Mouse (Mus musculus) embryo, embryonic 10.5 days (tissue): ENCODE data around the gene Srsf1.
A peak's percentile ranks its signal among the peaks of the same experiment; 100 is the strongest.

Experiments
- DNase-seq: peaks from one replicate; pipeline ENCODE4 v3.0.0-alpha.2; 2015; ENCODE audit warnings: low spot score

The Srsf1 gene

DNA sequence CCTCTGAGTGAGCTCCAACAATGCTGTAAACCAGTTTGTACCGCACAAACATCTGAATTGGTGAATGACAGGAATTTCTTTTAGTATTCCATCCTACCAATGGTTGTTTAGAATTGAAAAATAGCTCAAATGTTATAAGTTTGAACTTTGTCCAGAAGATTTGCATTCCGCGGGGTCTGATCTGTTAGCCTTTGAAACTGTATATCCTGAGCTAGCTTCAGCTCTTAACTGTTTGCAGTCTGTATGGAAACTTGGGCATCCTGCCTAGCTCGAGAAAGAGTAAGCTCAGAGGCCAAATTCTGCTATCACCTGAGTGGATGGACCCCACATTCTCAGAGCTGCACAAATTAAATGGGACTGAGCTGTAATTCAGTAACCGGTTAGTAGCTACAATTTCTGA lies 23.9 kb downstream of the Srsf1 start:
- DNase-seq = no peak

GRCm38 (mm10) chr11:88073343-88073875 lies 26.2 kb downstream of the Srsf1 start:
- DNase-seq = no peak

- DNase-seq = no peak
These were observed 28.5 kb downstream of the Srsf1 start for GRCm38 (mm10) chr11:88075701-88076100.

GRCm38 (mm10) chr11:88076394-88076793 lies 29.2 kb downstream of the Srsf1 start:
- no peak for DNase-seq

GRCm38 (mm10) chr11:88083699-88084098 lies 36.5 kb downstream of the Srsf1 start:
- DNase-seq = no peak

DNA sequence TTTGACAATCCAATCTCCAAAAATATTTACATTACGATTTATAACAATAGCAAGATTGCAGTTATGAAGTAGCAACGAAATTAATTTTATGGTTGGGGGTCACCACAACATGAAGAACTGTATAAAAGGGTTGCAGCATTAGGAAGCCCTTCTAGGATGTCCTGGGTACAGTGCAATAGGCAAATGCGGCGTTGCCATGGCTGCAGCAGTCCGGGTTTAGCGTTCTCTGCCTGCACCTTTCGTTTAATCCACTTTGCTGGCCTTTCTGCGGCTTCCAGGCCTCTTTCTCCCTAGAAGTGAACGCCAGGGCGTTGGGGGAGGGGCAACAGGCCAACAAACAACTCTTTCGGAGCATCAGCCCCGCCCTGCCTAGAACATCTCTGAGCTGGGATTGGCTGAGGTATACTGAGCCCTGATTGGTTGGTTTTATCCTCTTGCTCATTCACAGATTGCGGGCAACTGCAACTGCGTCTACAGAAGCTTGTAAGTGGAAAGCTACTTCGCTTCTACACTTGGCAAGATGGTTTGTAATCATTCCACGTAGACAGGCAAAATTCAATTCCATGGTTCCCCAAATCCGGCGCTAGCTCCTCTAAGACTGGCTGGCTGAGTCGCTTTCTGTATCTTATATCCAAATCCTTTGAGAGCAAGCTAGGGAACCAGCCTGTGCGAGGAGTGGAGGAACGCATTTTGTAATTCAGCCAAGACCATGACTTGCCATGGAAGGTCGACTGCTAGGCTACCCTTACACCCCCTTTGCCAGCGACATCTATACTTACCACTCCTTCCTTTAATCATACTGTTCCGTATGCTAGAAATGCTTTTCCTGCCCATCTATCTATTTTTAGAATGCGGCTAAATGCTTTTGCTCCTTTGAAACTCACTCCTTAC lies 39.8 kb downstream of the Srsf1 start:
- peak; percentile 99 for DNase-seq

DNA sequence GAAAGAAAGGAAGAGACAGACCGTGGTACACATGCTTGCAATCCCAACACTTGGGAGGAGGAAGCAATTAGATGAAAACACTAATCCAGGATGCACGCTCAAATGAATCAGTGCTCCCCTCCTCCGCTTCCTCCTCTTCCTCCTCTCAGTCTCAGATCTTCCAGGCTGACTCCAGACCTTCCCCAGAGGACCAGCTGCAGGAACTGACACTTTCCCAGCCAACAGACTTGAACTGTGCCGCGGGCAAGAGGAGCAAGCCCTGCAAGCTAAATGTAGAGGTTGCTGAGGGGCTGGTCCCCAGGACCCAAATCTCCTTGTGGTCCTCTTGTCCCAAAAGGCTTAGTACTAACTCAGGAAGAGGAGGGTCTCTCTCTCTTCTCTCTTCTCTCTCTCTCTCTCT lies 42.0 kb downstream of the Srsf1 start:
- no peak for DNase-seq

DNA sequence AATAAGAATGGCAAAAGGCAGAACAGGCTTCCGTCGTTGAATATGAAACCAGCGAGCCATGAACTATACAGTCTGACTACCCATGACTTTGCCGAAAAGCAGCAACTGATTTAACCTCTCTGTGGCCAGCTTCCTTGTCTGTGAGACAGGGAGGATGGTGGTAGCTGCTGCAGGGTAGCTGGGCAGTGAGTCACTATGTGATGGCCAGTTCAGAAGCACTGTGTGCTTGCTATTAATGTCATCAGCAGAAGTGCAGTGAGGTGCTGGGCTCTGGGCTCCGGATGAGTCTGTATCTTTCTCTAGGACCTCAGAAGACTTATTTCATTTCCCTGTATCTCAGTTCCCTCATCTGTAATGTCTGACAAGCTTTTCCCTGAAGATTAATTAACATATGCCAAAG lies 43.1 kb downstream of the Srsf1 start:
- no peak for DNase-seq

DNA sequence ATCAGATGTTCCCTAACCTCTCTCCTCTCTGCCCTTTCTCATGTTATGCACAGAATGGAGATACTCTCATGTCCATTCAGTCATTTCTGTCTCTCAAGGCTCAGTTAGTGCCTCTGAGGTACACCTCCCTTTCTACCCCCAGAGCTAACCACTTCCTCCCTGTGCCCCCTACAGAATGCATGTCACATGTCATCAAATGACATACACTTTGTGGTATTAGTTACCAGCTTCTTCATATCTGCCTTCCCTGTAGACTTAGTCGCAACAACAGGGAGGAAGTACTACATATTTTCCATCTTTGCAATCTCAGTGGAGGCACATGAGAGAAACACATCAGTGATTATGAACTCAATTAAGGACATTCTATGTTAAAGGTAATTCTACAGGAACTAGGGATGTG lies 44.8 kb downstream of the Srsf1 start:
- DNase-seq = no peak

DNA sequence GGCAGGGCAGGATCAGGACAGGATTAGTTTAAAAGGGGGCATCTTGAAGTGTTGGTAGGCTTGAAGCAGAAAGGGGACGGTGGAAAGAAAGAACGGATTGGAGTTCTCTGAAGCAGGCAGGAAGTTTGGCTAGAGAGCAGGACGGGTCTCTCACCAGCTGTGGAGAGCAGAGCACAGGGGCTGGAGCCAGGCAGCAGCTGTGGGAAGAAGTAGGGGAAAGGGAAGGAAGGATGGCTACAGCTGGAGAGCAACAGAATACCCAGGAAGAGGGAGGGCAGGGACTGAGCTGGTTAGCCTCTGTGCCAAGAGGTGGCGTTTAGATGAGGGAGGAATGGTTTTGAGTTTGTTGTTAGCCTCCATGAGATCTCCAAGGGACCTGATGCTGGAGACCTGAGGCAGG lies 50.0 kb downstream of the Srsf1 start:
- no peak for DNase-seq

DNA sequence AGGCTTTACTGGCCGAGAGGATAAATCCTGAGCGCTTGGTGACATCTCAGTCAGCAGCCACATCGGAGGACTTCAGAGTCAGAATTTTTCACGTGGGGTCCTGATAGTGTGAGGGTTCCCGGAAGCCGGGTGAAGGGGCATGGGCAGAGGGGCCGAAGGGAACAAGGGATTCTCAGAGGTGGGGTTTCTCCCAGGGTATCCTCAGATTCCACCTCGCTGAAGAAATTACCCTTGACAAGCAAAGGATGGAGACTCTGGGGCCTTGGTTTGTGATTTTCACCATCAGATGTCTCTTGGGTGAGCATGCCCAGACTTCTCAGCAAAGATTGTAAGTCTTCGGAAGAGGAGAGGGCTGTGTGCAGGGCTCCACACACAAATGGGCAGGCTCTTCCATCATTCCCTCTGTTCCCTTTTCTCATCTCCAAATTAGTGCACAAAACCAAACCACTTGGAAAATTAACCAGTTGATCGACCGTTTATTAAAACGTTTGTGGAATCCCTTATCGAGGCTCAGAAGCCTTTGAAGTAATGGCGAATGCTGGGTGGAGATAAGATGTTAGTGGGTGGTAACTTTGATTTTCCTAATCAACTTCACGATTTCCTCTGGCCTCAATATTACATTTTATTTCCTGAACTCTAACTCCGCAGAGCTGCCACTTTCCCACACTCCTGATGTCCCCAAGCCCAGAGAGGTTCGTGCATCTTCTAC lies 51.0 kb downstream of the Srsf1 start, which contains the start of gene Cuedc1:
TSS of gene Cuedc1 (plus strand) at position 38 of the 709 bp plus-strand sequence.
- no peak for DNase-seq

DNA sequence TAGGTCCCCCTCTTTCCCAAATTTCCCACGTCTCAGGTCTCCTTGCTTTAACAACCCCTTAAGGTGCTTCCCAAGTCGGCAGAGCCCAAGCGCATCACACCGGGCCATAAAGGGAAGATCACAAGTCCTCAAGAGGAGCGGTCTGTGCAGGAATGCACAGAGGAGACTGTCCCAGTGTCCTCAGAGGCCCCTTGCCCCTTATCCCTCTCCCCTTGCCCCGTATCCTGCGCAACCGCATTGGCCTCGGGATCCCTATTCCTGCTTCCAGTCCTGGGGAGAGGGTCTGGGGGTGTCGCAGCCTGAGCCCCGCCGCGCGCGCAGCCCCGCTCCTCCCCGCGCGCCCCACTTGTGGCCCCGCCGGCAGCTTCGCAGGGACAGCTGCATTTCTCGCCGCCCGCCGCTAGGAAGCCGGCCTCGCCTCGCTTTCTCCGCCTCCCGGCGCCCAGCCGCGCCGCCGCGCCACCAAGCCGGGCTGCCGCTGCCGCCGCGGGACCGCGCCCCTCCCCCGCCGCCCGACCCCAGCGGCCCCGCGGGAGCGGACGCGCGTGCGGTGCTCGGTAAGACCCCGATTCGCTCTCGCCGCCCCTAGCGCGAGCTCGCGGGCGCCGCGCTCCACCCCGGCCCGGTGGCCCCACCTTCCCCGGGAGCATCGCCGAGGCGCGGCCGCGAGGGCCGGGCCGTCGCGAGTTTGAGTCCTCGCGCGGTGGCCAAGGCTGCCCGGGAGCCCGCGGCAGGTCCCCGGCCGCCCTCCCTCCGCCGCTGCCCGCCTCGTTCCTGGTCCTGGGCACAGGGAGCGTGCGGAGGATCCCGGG lies 51.8 kb downstream of the Srsf1 start:
- peak; percentile 80 for DNase-seq

GRCm38 (mm10) chr11:88099599-88100023 lies 52.4 kb downstream of the Srsf1 start:
- DNase-seq = peak; percentile 79

DNA sequence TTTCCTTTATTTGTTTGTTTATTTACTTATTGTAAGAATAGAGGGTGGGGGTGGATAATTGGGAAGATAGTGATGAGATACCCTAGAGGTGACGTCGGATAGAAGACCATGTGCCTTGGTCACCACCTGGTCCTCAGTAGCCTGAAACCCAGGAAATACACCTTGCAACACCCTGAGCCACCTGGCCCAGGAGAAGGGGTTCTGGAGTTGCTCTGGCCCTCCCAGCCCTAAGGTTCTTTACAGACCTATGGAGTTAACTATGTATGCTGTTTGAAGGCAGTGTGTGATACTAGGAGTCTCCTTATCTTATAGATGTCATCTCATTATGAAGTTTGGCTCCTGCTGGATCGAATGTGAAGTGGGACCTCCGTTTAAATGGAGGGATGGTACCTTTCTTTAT lies 53.0 kb downstream of the Srsf1 start:
- no peak for DNase-seq
